Mouse (Mus musculus) limb, embryonic 11.5 days (tissue): ENCODE measurements around the gene Ldb2. TPM values are rescaled to one million over a fixed set of nuclear protein-coding genes. Genes with fewer than 3 reads are reported as not detected.

ENCODE experiments used
- ATAC-seq: fragments of 200-750 bp; cut with Nextera tagmentation; 2 replicates; pipeline ENCODE4 v1.8.0; 2017; ENCODE audit warnings: low read depth; ENCODE audit not compliant: insufficient number of reproducible peaks, low FRiP score, low TSS enrichment
- DNase-seq: peaks from one replicate; pipeline ENCODE4 v3.0.0-alpha.2; 2015; ENCODE audit warnings: low spot score
- H3K27ac ChIP-seq: fragments of 300-500 bp; sonication (generic); replicated peaks from 2 replicates; pipeline ENCODE4 v1.5.1; 2014; ENCODE audit warnings: low read depth, mild to moderate bottlenecking, low read length
- H3K27me3 ChIP-seq: fragments of 300-500 bp; sonication (generic); 2 replicates; pipeline ENCODE4 v1.6.1; 2014; ENCODE audit warnings: mild to moderate bottlenecking, low read length, mixed read lengths; ENCODE audit not compliant: control insufficient read depth, insufficient read depth
- H3K36me3 ChIP-seq: fragments of 300-500 bp; sonication (generic); 2 replicates; pipeline ENCODE4 v1.6.1; 2014; ENCODE audit warnings: mild to moderate bottlenecking, low read length, moderate library complexity, mixed read lengths; ENCODE audit not compliant: control insufficient read depth, insufficient read depth
- H3K4me1 ChIP-seq: fragments of 300-500 bp; sonication (generic); 2 replicates; pipeline ENCODE4 v1.6.1; 2014; ENCODE audit warnings: low read length, mixed read lengths; ENCODE audit not compliant: control insufficient read depth, insufficient read depth
- H3K4me2 ChIP-seq: fragments of 300-500 bp; sonication (generic); 2 replicates; pipeline ENCODE4 v1.6.1; 2014; ENCODE audit warnings: low read depth, mild to moderate bottlenecking, moderate library complexity; ENCODE audit not compliant: severe bottlenecking
- H3K4me3 ChIP-seq: fragments of 300-500 bp; sonication (generic); 2 replicates; pipeline ENCODE4 v1.5.1; 2014; ENCODE audit warnings: low read depth, low read length
- H3K9ac ChIP-seq: fragments of 300-500 bp; sonication (generic); 2 replicates; pipeline ENCODE4 v1.6.1; 2014; ENCODE audit warnings: mild to moderate bottlenecking, low read length
- H3K9me3 ChIP-seq: fragments of 300-500 bp; sonication (generic); 2 replicates; pipeline ENCODE4 v1.6.1; 2016; ENCODE audit warnings: low read length; ENCODE audit not compliant: control insufficient read depth
- WGBS: fragments of 180-500 bp; shearing (Covaris S2); extraction: QIAGEN DNeasy Blood & Tissue Kit; methylation state at CpG from one replicate; pipeline ENCODE4 v1.1.7; 2014; 5-methylcytosine and 5-hydroxymethylcytosine counted together
- polyA plus RNA-seq: library from polyadenylated mRNA; unstranded; fragments of >200 nt; fragmentation: Nextera tagmentation; extraction: Ambion mirVana; gene quantifications from 2 replicates; pipeline ENCODE4 v1.2.1, GENCODE M21; 2014

The Ldb2 gene
- polyA plus RNA-seq, 1 experiment from 2014 or later, result 45.7 TPM

DNA sequence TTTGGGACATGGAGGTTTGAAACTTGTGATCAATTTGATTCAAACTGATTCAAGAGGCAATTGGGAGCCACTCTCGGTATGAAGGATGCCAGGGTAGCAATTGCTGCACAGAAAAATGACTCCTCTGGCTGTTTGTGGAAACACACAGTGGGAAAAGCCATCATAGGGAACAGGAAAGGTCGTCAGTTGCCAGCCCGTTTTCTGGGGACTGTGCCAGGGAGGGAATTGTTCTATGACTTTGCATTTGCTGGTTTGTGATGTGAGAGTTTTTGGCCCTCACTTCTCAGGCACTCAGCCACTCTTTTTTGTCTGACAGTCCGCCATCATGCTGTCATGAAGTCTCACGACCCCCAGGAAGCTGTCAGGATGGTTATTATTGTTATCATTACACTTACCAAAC lies 88.3 kb downstream of the Ldb2 start:
- no peak overlapping the region for H3K27ac ChIP-seq
- ATAC-seq (no peak), DNase-seq (no peak)
- H3K27me3 ChIP-seq, result no peaks in the 10 kb centered on the region
- H3K36me3 ChIP-seq, result no peaks in the 10 kb centered on the region
- no peak overlapping the region for H3K4me2 ChIP-seq
- no peak overlapping the region for H3K4me3 ChIP-seq
- H3K9me3 ChIP-seq, result no peaks in the 10 kb centered on the region
- 67% methylated on average over 5 of the region's 5 CpGs for WGBS
- H3K4me1 ChIP-seq, result peaks cover 9% of the 10 kb centered on the region
- H3K9ac ChIP-seq, result no peak overlapping the region

DNA sequence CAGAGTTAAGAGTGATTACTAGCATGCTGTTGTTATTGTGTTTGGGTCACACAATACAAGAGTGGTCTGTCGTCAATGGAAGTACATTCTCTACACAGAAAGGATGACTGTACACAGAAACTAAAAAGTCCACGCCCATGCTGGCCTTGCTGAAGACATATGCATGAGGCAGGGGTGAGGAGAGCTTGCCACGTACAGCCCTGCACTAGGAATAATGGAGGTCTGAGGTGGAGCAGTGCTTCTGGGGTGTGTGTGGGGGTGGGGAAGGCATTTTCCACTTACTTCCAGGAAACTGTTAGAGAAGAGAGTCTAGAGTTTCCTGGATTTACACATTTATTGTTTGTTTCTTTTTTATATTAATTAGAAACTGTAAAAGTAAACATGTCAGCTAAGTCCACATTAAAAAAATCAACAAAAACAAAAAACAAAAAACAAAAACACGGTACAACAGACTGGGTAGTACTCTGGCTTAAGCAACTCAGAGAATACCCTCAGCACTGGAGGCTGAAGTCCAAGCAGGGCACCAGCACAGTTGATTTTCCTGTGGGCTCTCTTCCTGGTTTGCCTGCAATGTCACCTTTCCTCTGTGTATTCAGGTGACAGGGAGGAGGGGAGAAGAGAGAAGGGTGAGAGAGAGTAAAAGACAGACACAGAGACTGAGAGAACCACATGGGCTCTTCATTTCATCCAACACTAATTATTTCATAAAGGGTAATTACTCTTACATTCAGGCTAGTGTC lies 89.2 kb downstream of the Ldb2 start:
- Histone ChIP-seq H3K4me3 (no peak overlapping the region), H3K27ac (no peak overlapping the region), H3K36me3 (no peaks in the 10 kb centered on the region), H3K27me3 (no peaks in the 10 kb centered on the region), H3K4me2 (no peak overlapping the region), H3K9ac (no peak overlapping the region), H3K9me3 (no peaks in the 10 kb centered on the region), H3K4me1 (peaks cover 9% of the 10 kb centered on the region)
- WGBS, result 71% methylated on average over 4 of the region's 4 CpGs
- ATAC-seq (no peak), DNase-seq (no peak)

DNA sequence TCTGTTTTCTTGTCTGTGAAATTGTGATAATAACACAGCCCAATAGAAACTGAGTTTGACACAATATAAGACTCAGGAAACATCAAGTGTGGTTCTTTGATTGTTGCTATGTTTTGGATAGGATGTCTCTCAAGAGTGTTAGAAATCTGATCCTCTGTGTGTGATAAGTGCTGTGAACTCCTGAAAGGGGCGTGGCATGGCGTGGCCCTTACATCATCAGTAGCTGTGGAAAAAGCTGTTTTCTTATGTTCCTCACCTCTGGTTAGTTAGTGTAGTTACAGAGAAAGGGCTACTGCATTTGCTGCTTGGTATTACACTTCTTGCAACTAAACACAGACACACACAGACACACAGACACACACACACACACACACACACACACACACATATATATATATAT lies 90.2 kb downstream of the Ldb2 start:
- WGBS, result 78% methylated on average over 2 of the region's 2 CpGs
- H3K27me3 ChIP-seq, result no peaks in the 10 kb centered on the region
- H3K9me3 ChIP-seq, result no peaks in the 10 kb centered on the region
- no peak for ATAC-seq
- H3K4me2 ChIP-seq, result no peak overlapping the region
- no peak overlapping the region for H3K9ac ChIP-seq
- H3K36me3 ChIP-seq, result no peaks in the 10 kb centered on the region
- no peak overlapping the region for H3K27ac ChIP-seq
- H3K4me3 ChIP-seq, result no peak overlapping the region
- no peak for DNase-seq
- H3K4me1 ChIP-seq, result peaks cover 5% of the 10 kb centered on the region

DNA sequence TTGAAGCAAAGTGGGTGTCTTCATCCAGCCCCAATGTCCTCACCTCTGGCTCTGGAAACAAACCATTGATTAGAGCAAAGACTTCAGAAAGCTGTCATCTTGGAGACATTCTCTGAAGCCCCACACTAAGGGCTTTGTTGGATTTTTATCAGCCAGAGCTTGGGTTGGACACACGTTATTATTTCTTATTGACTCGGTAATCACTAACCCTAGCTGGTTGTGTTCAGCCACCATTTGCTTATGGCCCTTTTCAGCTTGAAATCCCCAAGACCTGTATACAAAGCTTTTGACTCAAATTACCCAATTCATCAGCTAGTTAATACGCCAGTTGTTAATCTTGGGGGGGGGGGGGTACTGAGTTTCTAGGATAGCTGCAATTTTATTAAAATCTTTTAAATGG lies 91.5 kb downstream of the Ldb2 start:
- Histone ChIP-seq H3K36me3 (no peaks in the 10 kb centered on the region), H3K4me1 (no peaks in the 10 kb centered on the region), H3K4me3 (no peak overlapping the region), H3K27me3 (no peaks in the 10 kb centered on the region), H3K27ac (no peak overlapping the region), H3K9me3 (no peaks in the 10 kb centered on the region), H3K9ac (no peak overlapping the region), H3K4me2 (no peak overlapping the region)
- 88% methylated on average over 3 of the region's 3 CpGs for WGBS
- ATAC-seq (no peak), DNase-seq (no peak)

DNA sequence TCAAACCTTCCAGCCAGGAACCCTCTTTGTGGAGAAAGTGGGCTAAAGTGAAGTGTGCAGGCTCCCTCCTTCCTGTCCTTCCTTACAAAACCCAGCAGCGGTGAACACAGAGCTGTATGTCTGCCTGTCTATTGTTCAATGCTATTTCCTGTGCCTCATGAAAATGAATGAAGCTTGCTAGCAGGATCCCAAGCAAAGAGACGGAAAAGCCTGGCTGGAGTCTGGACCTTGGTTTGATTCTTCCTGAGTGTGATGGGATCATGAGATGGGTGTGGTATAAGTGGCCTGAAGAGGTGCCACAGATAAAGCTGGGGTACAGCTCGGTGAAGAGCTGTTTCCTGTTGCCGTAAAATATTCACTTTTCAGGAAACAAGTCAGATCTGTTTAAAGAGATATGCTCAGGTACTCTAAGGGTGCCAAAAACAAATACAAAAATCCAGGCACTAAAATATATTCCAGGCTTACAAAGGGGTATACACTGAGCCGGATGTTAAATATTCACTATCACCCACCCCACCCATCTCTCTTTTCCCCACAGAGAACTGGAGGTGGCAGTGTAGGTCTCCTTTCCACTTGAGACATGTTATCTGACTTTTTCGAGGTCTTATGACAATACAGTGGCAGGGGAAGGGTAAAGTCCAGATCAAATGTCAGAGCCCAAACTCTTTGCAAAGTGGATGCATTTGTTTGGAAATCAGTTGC lies 92.3 kb downstream of the Ldb2 start:
- 74% methylated on average over 6 of the region's 6 CpGs for WGBS
- no peak for DNase-seq
- Histone ChIP-seq H3K4me3 (no peak overlapping the region), H3K36me3 (no peaks in the 10 kb centered on the region), H3K27ac (no peak overlapping the region; the same call in 1 of the 2 replicates), H3K4me1 (no peaks in the 10 kb centered on the region), H3K4me2 (no peak overlapping the region), H3K9ac (peak overlapping the region; percentile 17; the same call in 1 of the 2 replicates), H3K9me3 (no peaks in the 10 kb centered on the region), H3K27me3 (no peaks in the 10 kb centered on the region)
- ATAC-seq, result no peak

DNA sequence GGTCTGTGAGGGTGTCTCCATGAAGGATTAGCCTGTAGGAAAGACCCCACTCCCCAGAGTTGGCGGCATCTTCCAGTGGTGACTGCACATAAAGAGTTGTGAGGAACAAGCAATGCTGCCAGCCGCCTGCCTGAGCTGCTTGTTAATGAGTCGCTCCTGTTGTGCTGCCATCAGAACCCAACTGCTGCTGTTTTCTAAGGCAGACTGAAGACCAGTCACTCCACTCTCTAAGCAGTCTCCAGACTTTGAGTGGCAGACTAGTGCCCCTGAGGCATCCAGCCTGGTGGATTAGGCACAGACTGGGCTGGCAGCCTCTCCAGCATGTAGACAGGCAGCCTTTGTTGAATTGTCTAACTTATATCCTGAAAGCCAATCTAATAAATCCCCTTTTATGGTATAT lies 101.5 kb downstream of the Ldb2 start:
- Histone ChIP-seq H3K4me2 (no peak overlapping the region), H3K27ac (0 out of 2 replicates have a peak overlapping the region, but pooled peaks have one; percentile 21), H3K27me3 (no peaks in the 10 kb centered on the region), H3K36me3 (no peaks in the 10 kb centered on the region), H3K9me3 (no peaks in the 10 kb centered on the region), H3K4me1 (peaks cover 17% of the 10 kb centered on the region), H3K4me3 (no peak overlapping the region), H3K9ac (no peak overlapping the region)
- WGBS, result 35% methylated on average over 3 of the region's 3 CpGs
- DNase-seq (no peak), ATAC-seq (no peak)

DNA sequence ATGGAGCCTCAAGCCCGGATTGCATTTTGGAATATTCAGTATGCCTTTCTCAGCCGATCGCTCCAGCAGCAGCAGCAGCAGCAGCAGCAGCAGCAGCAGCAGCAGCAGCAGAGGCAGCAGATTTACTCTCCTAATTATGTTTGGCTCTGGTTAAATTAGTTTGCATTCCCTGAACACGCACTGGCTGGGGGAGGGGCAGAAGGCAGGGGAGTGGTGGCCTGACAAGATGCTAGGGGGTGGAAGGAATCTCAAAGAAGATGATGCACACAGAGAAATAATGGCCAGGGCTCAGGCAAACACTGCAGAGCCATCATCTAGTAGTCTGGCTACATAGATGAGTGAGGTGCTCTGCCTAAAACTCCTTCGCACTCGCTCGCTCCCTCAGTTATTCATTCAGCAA lies 102.9 kb downstream of the Ldb2 start:
- ATAC-seq (no peak), DNase-seq (no peak)
- H3K4me2 ChIP-seq, result no peak overlapping the region
- H3K27me3 ChIP-seq, result no peaks in the 10 kb centered on the region
- no peaks in the 10 kb centered on the region for H3K36me3 ChIP-seq
- no peak overlapping the region for H3K27ac ChIP-seq
- WGBS, result 63% methylated on average over 7 of the region's 7 CpGs
- no peak overlapping the region for H3K4me3 ChIP-seq
- no peaks in the 10 kb centered on the region for H3K9me3 ChIP-seq
- H3K9ac ChIP-seq, result no peak overlapping the region
- H3K4me1 ChIP-seq, result peaks cover 17% of the 10 kb centered on the region

DNA sequence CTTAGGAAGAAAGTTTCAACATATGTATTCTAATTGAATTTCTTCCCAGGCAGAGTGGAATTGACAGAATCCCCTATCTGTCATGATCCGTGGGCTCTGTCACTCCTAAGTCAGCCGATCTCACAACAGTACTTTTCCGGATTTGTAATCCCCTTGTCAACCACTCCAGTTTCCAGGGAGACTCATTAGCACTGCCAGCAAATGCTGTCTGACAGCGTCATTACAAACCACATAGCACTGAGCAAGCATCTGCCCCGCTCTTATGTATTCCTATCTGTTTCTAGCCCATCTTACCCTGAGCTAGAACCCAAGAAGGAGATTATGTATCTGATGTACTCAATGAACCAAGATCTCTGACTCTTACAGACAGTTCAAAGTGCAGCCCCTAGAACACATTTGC lies 105.8 kb downstream of the Ldb2 start:
- WGBS, result 77% methylated on average over 5 of the region's 5 CpGs
- H3K4me2 ChIP-seq, result no peak overlapping the region
- no peaks in the 10 kb centered on the region for H3K9me3 ChIP-seq
- H3K27ac ChIP-seq, result no peak overlapping the region
- H3K36me3 ChIP-seq, result no peaks in the 10 kb centered on the region
- ATAC-seq (no peak), DNase-seq (no peak)
- H3K27me3 ChIP-seq, result no peaks in the 10 kb centered on the region
- H3K4me1 ChIP-seq, result peaks cover 20% of the 10 kb centered on the region
- H3K4me3 ChIP-seq, result no peak overlapping the region
- H3K9ac ChIP-seq, result no peak overlapping the region
